Mouse (Mus musculus): ENCODE results near the gene Impdh1.
"Not testable (repeated sequence)": the region's sequence is repeated elsewhere in the genome, so short reads cannot be mapped to it uniquely, and the experiment has no call there.

Impdh1 gene

GRCm38 (mm10) chr6:29215881-29216501 lies at the start of gene Impdh1:
Impdh1 (minus strand) TSS chr6:29216364.
- DNase-seq = peak; percentile 89

- DNase-seq = no peak
Observed at GRCm38 (mm10) chr6:29264456-29264781, 48.3 kb upstream of the Impdh1 start.

GRCm38 (mm10) chr6:29263650-29264455 lies 47.7 kb upstream of the Impdh1 start:
- no peak for DNase-seq

GRCm38 (mm10) chr6:29261831-29262230 lies 45.7 kb upstream of the Impdh1 start:
- no peak for DNase-seq

GRCm38 (mm10) chr6:29259418-29259817 lies 43.3 kb upstream of the Impdh1 start:
- no peak for DNase-seq

- no peak for DNase-seq
Observed at GRCm38 (mm10) chr6:29247072-29247471, 30.9 kb upstream of the Impdh1 start.

GRCm38 (mm10) chr6:29246585-29246984 lies 30.4 kb upstream of the Impdh1 start:
- no peak for DNase-seq

- no peak for DNase-seq
Observed at GRCm38 (mm10) chr6:29246183-29246582, 30.0 kb upstream of the Impdh1 start.

GRCm38 (mm10) chr6:29245272-29246120 lies 29.3 kb upstream of the Impdh1 start:
- DNase-seq = no peak

- no peak for DNase-seq
Observed at GRCm38 (mm10) chr6:29242265-29242664, 26.1 kb upstream of the Impdh1 start.

GRCm38 (mm10) chr6:29241697-29242096 lies 25.5 kb upstream of the Impdh1 start:
- DNase-seq = no peak

GRCm38 (mm10) chr6:29240806-29241205 lies 24.6 kb upstream of the Impdh1 start:
- DNase-seq = peak; percentile 79

- DNase-seq = peak; percentile 34
Observed at GRCm38 (mm10) chr6:29234272-29234671, 18.1 kb upstream of the Impdh1 start.

GRCm38 (mm10) chr6:29233710-29234109 lies 17.5 kb upstream of the Impdh1 start:
- no peak for DNase-seq

GRCm38 (mm10) chr6:29232321-29232720 lies 16.2 kb upstream of the Impdh1 start:
- no peak for DNase-seq

- no peak for DNase-seq
Observed at GRCm38 (mm10) chr6:29231799-29232198, 15.6 kb upstream of the Impdh1 start.

- no peak for DNase-seq
Observed at GRCm38 (mm10) chr6:29230386-29230785, 14.2 kb upstream of the Impdh1 start.

- no peak for DNase-seq
Observed at GRCm38 (mm10) chr6:29229265-29229913, 13.2 kb upstream of the Impdh1 start.

GRCm38 (mm10) chr6:29217717-29218116 lies 1.6 kb upstream of the Impdh1 start:
- DNase-seq = not testable (repeated sequence)

- no peak for DNase-seq
Observed at GRCm38 (mm10) chr6:29215181-29215580, 983 bp downstream of the Impdh1 start.

GRCm38 (mm10) chr6:29214776-29215175 lies 1.4 kb downstream of the Impdh1 start:
- DNase-seq = peak; percentile 35

- DNase-seq = peak; percentile 53
Observed at GRCm38 (mm10) chr6:29214245-29214644, 1.9 kb downstream of the Impdh1 start.

- DNase-seq = no peak
Observed at GRCm38 (mm10) chr6:29213436-29213835, 2.7 kb downstream of the Impdh1 start.
